Mouse (Mus musculus) neural tube, embryonic 11.5 days (tissue): Measurements from ENCODE around the gene Gm48552. TPM values are rescaled to one million over a fixed set of nuclear protein-coding genes. Genes with fewer than 3 reads are reported as not detected.

Source experiments
- ATAC-seq: fragments of 200-750 bp; cut with Nextera tagmentation; 2 replicates; pipeline ENCODE4 v1.8.0; 2017; ENCODE audit warnings: moderate number of reproducible peaks, mild to moderate bottlenecking, moderate TSS enrichment, moderate library complexity; ENCODE audit not compliant: insufficient read depth, low FRiP score, low TSS enrichment
- DNase-seq: peaks from one replicate; pipeline ENCODE4 v3.0.0-alpha.2; 2015; ENCODE audit warnings: low spot score
- H3K27ac ChIP-seq: fragments of 300-500 bp; sonication (generic); 2 replicates; pipeline ENCODE4 v1.5.1; 2014; ENCODE audit warnings: low read depth, mild to moderate bottlenecking, low read length
- H3K27me3 ChIP-seq: fragments of 300-500 bp; sonication (generic); 2 replicates; pipeline ENCODE4 v1.6.1; 2014; ENCODE audit warnings: mild to moderate bottlenecking, low read length, mixed read lengths; ENCODE audit not compliant: control insufficient read depth, insufficient read depth
- H3K36me3 ChIP-seq: fragments of 300-500 bp; sonication (generic); 2 replicates; pipeline ENCODE4 v1.6.1; 2014; ENCODE audit warnings: mild to moderate bottlenecking, low read length, moderate library complexity, mixed read lengths; ENCODE audit not compliant: control insufficient read depth, insufficient read depth
- H3K4me1 ChIP-seq: fragments of 300-500 bp; sonication (generic); 2 replicates; pipeline ENCODE4 v1.6.1; 2014; ENCODE audit warnings: low read length, mixed read lengths; ENCODE audit not compliant: control insufficient read depth, insufficient read depth
- H3K4me2 ChIP-seq: fragments of 300-500 bp; sonication (generic); 2 replicates; pipeline ENCODE4 v1.6.1; 2014; ENCODE audit warnings: low read depth, mild to moderate bottlenecking, moderate library complexity
- H3K4me3 ChIP-seq: fragments of 300-500 bp; sonication (generic); 2 replicates; pipeline ENCODE4 v1.5.1; 2014; ENCODE audit warnings: low read depth, low read length
- H3K9ac ChIP-seq: fragments of 300-500 bp; sonication (generic); 2 replicates; pipeline ENCODE4 v1.6.1; 2014; ENCODE audit warnings: mild to moderate bottlenecking, low read length
- H3K9me3 ChIP-seq: fragments of 300-500 bp; sonication (generic); 2 replicates; pipeline ENCODE4 v1.6.1; 2016; ENCODE audit warnings: low read length; ENCODE audit not compliant: control insufficient read depth
- WGBS: fragments of 180-500 bp; shearing (Covaris S2); extraction: QIAGEN DNeasy Blood & Tissue Kit; methylation state at CpG from one replicate; pipeline ENCODE4 v1.1.7; 2014; 5-methylcytosine and 5-hydroxymethylcytosine counted together
- polyA plus RNA-seq: library from polyadenylated mRNA; unstranded; fragments of >200 nt; fragmentation: Nextera tagmentation; extraction: Ambion mirVana; gene quantifications from 2 replicates; pipeline ENCODE4 v1.2.1, GENCODE M21; 2014

Gene Gm48552
- polyA plus RNA-seq, 1 experiment from 2014 or later: 1.3 TPM

- no peak for DNase-seq
- Histone ChIP-seq H3K27me3 (peaks cover 13% of the 10 kb centered on the region), H3K4me1 (peaks cover 16% of the 10 kb centered on the region), H3K27ac (no peak overlapping the region), H3K36me3 (no peaks in the 10 kb centered on the region; the same call in none of the 2 replicates), H3K9me3 (no peaks in the 10 kb centered on the region), H3K9ac (peak overlapping the region; percentile 87), H3K4me3 (peak overlapping the region; percentile 94), H3K4me2 (peak overlapping the region; percentile 74)
- 5% methylated on average over 12 of the region's 12 CpGs for WGBS
- no peak for ATAC-seq
Observed at GRCm38 (mm10) chr10:81349146-81349545, 39.7 kb upstream of the Gm48552 start.

DNA sequence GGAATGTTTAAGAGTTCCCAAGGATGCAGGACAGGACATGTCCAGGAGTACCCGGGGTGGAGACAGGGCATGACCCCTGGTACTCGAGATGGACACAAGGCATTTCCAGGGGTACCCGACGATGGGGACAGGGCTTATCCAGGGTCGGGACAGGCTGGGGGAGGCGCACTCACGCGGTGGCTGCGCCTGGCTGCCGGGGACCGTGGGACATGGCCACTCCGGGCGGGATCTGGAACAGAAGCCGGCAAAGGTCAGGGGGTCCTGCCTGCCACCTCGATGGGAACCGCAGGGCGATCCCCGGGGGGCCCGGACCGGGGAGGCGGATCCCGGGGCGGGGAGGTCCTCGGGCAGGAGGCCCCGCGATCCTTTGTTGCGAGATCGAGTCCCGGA, 38.8 kb upstream of the Gm48552 start:
- Histone ChIP-seq H3K27me3 (peaks cover 6% of the 10 kb centered on the region), H3K4me1 (peaks cover 16% of the 10 kb centered on the region), H3K4me2 (peak overlapping the region; percentile 74), H3K9ac (peak overlapping the region; percentile 87), H3K4me3 (peak overlapping the region; percentile 94), H3K9me3 (no peaks in the 10 kb centered on the region), H3K36me3 (no peaks in the 10 kb centered on the region; the same call in none of the 2 replicates), H3K27ac (peak overlapping the region; percentile 11; the same call in 1 of the 2 replicates)
- DNase-seq (no peak), ATAC-seq (peak; percentile 13)
- WGBS: under 1% methylated on average over 29 of the region's 29 CpGs

DNA sequence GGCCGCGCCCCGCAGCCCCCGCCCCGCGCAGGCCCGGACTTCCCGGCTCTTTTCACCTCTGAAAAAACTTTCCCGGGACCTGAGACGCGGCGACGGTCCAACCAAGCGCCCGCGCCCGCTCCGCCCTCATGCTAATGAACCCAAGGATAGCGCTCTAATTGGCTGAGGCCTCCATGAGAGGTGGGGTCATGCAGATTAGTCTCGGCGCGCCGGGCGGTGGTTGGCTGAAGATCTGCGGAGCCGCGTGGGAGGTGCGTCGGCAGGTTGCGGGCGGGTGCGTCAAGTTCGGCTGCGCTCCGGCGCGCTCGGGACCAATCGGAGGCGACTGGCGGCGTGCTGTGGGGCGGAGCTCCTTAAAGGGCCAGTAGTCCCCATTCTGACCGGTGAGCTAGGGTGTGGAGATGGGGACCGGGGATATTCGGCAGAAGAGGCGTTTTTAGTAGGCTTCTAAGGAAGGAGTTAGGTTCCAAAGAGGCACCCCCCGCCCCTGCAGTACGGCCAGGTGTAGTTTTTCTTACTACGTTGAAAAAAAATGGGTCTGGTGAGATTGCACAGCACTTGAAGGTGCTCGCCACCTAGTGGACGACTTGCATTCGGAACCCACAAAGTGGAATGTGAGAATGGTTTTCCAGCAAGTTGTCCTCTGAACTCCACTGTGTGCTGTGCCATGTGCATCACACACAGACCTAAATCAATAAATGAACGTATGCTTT, 38.3 kb upstream of the Gm48552 start, which contains the start of gene Hmg20b:
Hmg20b (minus strand) TSS at position 130 of the 713 bp plus-strand sequence.
- Histone ChIP-seq H3K4me2 (peak within 1 kb of the TSS; percentile 74), H3K9ac (peak within 1 kb of the TSS; percentile 87), H3K4me3 (peak within 1 kb of the TSS; percentile 94), H3K27ac (peak within 1 kb of the TSS; percentile 11; the same call in 1 of the 2 replicates), H3K9me3 (no peaks in the 10 kb centered on the region), H3K27me3 (0 out of 2 replicates have a peak, but pooled peaks cover 3% of the 10 kb centered on the region), H3K36me3 (no peaks in the 10 kb centered on the region; the same call in none of the 2 replicates), H3K4me1 (peaks cover 16% of the 10 kb centered on the region)
- DNase-seq (peak; percentile 99), ATAC-seq (peak; percentile 96)
- WGBS: 1% methylated on average over 54 of the region's 54 CpGs

- ATAC-seq (no peak), DNase-seq (no peak)
- Histone ChIP-seq H3K4me1 (peaks cover 15% of the 10 kb centered on the region), H3K4me2 (no peak overlapping the region), H3K9ac (no peak overlapping the region), H3K36me3 (no peaks in the 10 kb centered on the region; the same call in none of the 2 replicates), H3K27ac (no peak overlapping the region), H3K9me3 (no peaks in the 10 kb centered on the region), H3K27me3 (no peaks in the 10 kb centered on the region), H3K4me3 (0 out of 2 replicates have a peak overlapping the region, but pooled peaks have one; percentile 6)
- 26% methylated on average over 9 of the region's 9 CpGs for WGBS
Observed at GRCm38 (mm10) chr10:81351678-81352291, 37.0 kb upstream of the Gm48552 start.

- Histone ChIP-seq H3K27me3 (no peaks in the 10 kb centered on the region), H3K36me3 (no peaks in the 10 kb centered on the region), H3K9ac (no peak overlapping the region), H3K4me2 (no peak overlapping the region), H3K9me3 (no peaks in the 10 kb centered on the region), H3K27ac (no peak overlapping the region), H3K4me1 (peaks cover 18% of the 10 kb centered on the region), H3K4me3 (no peak overlapping the region)
- whole genome bisulfite sequencing: 70% methylated on average over 9 of the region's 9 CpGs
- DNase-seq (no peak), ATAC-seq (no peak)
Observed at GRCm38 (mm10) chr10:81354738-81355477, 33.9 kb upstream of the Gm48552 start.

GRCm38 (mm10) chr10:81355533-81355932, 33.3 kb upstream of the Gm48552 start:
- Histone ChIP-seq H3K36me3 (no peaks in the 10 kb centered on the region), H3K27ac (no peak overlapping the region), H3K4me2 (no peak overlapping the region), H3K4me1 (peaks cover 18% of the 10 kb centered on the region), H3K9me3 (no peaks in the 10 kb centered on the region), H3K27me3 (no peaks in the 10 kb centered on the region), H3K4me3 (no peak overlapping the region), H3K9ac (no peak overlapping the region)
- ATAC-seq (no peak), DNase-seq (no peak)
- WGBS: 82% methylated on average over 4 of the region's 4 CpGs

- Histone ChIP-seq H3K4me1 (peaks cover 16% of the 10 kb centered on the region), H3K9me3 (no peaks in the 10 kb centered on the region), H3K27me3 (no peaks in the 10 kb centered on the region), H3K27ac (no peak overlapping the region), H3K4me3 (no peak overlapping the region), H3K9ac (no peak overlapping the region), H3K36me3 (no peaks in the 10 kb centered on the region), H3K4me2 (peak overlapping the region; percentile 99)
- WGBS: 56% methylated on average over 12 of the region's 12 CpGs
- no peak for DNase-seq
- no peak for ATAC-seq
Observed at GRCm38 (mm10) chr10:81356352-81356990, 32.3 kb upstream of the Gm48552 start.
